Mouse (Mus musculus) midbrain, embryonic 15.5 days (tissue): ENCODE measurements around the gene St8sia2. TPM values are rescaled to one million over a fixed set of nuclear protein-coding genes. Genes with fewer than 3 reads are reported as not detected.
"Not testable (repeated sequence)": the region's sequence is repeated elsewhere in the genome, so short reads cannot be mapped to it uniquely, and the experiment has no call there.

Experiments used
- ATAC-seq: fragments of 200-750 bp; cut with Nextera tagmentation; replicated peaks from 2 replicates; pipeline ENCODE4 v1.8.0; 2017; ENCODE audit warnings: moderate TSS enrichment
- H3K27ac ChIP-seq: fragments of 300-500 bp; sonication (generic); 2 replicates; pipeline ENCODE4 v1.5.1; 2015; ENCODE audit warnings: mild to moderate bottlenecking, inconsistent platforms
- H3K27me3 ChIP-seq: fragments of 300-500 bp; sonication (generic); replicated peaks from 2 replicates; pipeline ENCODE4 v1.6.1; 2015; ENCODE audit warnings: inconsistent platforms
- H3K36me3 ChIP-seq: fragments of 300-500 bp; sonication (generic); replicated peaks from 2 replicates; pipeline ENCODE4 v1.6.1; 2015; ENCODE audit warnings: inconsistent platforms
- H3K4me1 ChIP-seq: fragments of 300-500 bp; sonication (generic); 2 replicates; pipeline ENCODE4 v1.6.1; 2015; ENCODE audit warnings: inconsistent platforms
- H3K4me2 ChIP-seq: fragments of 300-500 bp; sonication (generic); 2 replicates; pipeline ENCODE4 v1.6.1; 2015; ENCODE audit warnings: inconsistent platforms, mild to moderate bottlenecking, moderate library complexity
- H3K4me3 ChIP-seq: fragments of 300-500 bp; sonication (generic); 2 replicates; pipeline ENCODE4 v1.5.1; 2015; ENCODE audit warnings: mild to moderate bottlenecking, inconsistent platforms
- H3K9ac ChIP-seq: fragments of 300-500 bp; sonication (generic); 2 replicates; pipeline ENCODE4 v1.6.1; 2015; ENCODE audit warnings: mild to moderate bottlenecking, inconsistent platforms
- H3K9me3 ChIP-seq: fragments of 300-500 bp; sonication (generic); 2 replicates; pipeline ENCODE4 v1.6.1; 2016; ENCODE audit warnings: inconsistent platforms
- WGBS: fragments of 180-500 bp; shearing (Covaris S2); methylation state at CpG from one replicate; pipeline ENCODE4 v1.1.7; 2015; ENCODE audit warnings: mixed read lengths; 5-methylcytosine and 5-hydroxymethylcytosine counted together
- polyA plus RNA-seq: library from polyadenylated mRNA; unstranded; fragments of >200 nt; fragmentation: Nextera tagmentation; extraction: Ambion mirVana; gene quantifications from 2 replicates; pipeline ENCODE4 v1.2.1, GENCODE M21; 2015

Gene St8sia2
- polyA plus RNA-seq, 1 experiment from 2014 or later, result 116 TPM

DNA sequence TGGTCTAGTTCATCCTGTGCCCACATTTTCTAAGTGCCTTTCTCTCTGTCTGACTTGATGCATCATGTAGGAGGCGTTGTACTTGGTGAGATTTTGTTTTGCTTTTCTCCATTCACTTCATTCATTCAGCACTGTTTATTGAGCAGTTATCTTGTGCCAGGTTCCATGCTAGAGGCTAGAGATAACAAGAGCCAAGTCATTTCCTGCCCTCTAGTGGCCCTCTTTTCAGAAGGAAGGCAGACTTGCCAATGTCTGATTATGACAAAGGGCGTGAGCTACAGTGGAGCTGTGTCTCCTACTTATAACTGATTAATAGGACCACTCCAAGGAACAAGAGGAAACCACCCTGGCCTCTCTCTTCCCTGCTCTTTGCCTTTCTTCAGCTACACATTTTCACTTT, 3.1 kb upstream of the St8sia2 start:
- no peak overlapping the region for H3K27ac ChIP-seq
- H3K9me3 ChIP-seq, result no peaks in the 10 kb centered on the region
- no peaks in the 10 kb centered on the region for H3K27me3 ChIP-seq
- no peak for ATAC-seq
- WGBS, result 73% methylated on average over 2 of the region's 2 CpGs
- H3K9ac ChIP-seq, result no peak overlapping the region
- no peak overlapping the region for H3K4me3 ChIP-seq
- no peaks in the 10 kb centered on the region for H3K36me3 ChIP-seq
- H3K4me1 ChIP-seq, result peaks cover 12% of the 10 kb centered on the region
- H3K4me2 ChIP-seq, result no peak overlapping the region

DNA sequence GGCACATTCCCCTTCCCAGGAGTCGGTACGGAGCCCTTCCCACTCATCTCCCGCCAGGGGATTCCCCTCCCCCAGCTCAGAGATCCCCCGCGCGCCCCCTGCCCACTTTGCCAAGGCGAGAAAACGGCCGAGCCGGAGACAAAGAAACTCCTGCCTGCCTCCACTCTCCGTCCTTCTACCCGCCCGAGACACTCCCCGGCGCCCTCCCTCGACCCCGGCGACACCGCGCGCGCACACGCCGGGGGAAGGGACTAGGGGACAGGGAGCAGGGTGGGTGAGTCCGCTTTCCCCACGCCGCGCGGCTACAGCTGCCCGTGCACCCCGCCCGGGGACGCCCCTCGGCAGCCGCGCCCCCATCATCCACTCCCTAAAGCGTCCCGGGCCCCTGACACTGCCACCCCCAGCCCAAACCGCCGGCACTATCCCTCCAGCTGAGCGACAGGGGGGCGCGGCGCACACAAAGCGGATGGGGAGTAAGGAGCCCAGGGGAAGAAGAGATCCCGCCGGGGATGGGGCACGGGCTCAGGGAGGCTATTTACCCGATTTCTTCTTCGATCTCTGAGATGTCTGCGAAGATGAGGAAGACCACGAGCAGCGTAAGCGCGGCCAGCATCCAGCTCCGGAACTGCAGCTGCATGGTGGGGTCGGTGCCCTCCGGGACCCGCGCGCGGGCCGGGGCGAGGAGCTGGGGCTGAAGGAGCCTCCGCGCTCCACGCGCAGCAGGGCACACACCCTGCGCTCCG, 461 bp downstream of the St8sia2 start:
- Histone ChIP-seq H3K4me2 (peak overlapping the region; percentile 74), H3K27ac (peak overlapping the region; percentile 99), H3K4me3 (peak overlapping the region; percentile 99), H3K4me1 (peaks cover 47% of the 10 kb centered on the region), H3K9me3 (no peaks in the 10 kb centered on the region), H3K36me3 (no peaks in the 10 kb centered on the region), H3K9ac (peak overlapping the region; percentile 100), H3K27me3 (no peaks in the 10 kb centered on the region)
- 2% methylated on average over 68 of the region's 70 CpGs for WGBS
- ATAC-seq, result peak; percentile 64

DNA sequence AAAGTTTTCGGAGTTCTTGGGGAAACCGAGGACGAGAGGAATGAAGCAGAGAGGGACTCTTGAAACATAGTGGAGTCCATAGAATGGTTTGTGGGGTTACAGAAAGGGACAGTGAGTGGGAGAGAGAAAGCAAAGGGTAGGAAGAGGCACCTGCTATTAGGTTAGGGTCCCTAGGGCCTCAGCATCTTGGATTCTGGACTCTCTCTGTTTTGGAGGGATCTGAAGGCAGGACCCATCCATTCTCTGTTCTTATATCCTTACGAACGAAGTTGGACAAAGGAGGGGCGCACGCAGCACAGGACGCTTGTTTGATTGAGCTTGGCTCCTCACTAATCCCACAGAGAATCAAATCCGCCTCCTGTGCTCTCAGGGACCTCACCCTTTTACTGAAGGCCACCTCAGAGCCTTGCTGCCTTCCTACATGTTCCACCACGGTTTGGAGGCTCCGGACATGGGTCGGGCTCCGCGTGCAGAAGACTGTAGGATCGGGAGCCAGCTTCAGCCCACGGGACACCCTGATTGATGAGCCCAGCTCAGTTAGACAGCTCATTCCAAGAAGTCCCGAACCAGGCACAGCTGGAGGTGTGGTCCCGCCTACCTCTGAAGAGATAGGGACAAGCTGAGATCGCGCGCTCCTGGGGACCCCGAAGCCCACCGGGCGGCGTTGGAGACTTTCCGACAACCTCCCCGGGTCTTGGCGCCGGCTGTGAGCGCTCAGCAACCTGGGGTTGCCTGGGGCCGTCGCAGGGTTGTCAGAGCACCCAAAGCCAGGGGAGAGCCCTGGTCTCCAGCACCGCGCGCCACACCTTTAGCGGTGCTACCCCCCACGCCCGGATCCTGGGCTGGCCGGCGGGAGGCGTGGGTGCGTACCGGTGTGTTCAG, 1.3 kb downstream of the St8sia2 start:
- WGBS, result 2% methylated on average over 42 of the region's 43 CpGs
- Histone ChIP-seq H3K4me1 (peaks cover 55% of the 10 kb centered on the region), H3K27me3 (no peaks in the 10 kb centered on the region)

DNA sequence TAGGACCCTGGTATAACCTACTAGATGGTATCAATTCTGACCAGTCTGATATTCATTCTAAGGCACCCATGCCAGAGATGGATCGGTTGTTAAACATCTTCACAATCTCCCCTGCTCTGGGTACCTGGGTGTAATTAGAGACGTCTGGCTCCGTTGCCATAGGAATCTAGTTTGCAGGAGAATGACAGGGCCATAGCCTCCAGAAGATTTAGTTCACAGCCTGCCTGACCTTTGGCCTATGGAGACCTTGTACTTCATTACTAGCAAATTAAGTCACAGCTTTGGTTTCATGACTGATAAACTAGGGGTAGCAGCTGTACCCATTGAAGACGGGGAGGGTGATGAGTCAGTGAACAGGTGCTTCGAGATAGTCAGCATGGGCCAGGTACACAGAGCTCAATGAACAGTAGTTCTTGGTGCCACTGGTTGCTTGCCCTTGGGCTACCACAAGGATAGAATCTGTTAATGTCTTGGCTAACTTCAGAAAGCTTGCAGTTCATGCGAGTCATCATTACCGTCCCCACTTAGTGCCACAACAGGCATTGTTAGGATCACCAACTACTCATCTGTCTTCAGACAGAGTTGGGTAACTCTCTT, 4.4 kb downstream of the St8sia2 start:
- no peak for ATAC-seq
- Histone ChIP-seq H3K9ac (no peak overlapping the region), H3K27me3 (no peaks in the 10 kb centered on the region), H3K36me3 (no peaks in the 10 kb centered on the region), H3K4me2 (peak overlapping the region; percentile 74), H3K4me1 (peaks cover 72% of the 10 kb centered on the region), H3K9me3 (no peaks in the 10 kb centered on the region), H3K27ac (no peak overlapping the region), H3K4me3 (no peak overlapping the region)
- 48% methylated on average over 7 of the region's 7 CpGs for WGBS

More for the DNA sequence above, 1.3 kb downstream of the St8sia2 start:
- Histone ChIP-seq H3K9ac (peak overlapping the region; percentile 100), H3K4me3 (peak overlapping the region; percentile 99), H3K36me3 (no peaks in the 10 kb centered on the region), H3K4me2 (peak overlapping the region; percentile 74), H3K27ac (peak overlapping the region; percentile 99), H3K9me3 (no peaks in the 10 kb centered on the region)
- ATAC-seq, result peak; percentile 46

DNA sequence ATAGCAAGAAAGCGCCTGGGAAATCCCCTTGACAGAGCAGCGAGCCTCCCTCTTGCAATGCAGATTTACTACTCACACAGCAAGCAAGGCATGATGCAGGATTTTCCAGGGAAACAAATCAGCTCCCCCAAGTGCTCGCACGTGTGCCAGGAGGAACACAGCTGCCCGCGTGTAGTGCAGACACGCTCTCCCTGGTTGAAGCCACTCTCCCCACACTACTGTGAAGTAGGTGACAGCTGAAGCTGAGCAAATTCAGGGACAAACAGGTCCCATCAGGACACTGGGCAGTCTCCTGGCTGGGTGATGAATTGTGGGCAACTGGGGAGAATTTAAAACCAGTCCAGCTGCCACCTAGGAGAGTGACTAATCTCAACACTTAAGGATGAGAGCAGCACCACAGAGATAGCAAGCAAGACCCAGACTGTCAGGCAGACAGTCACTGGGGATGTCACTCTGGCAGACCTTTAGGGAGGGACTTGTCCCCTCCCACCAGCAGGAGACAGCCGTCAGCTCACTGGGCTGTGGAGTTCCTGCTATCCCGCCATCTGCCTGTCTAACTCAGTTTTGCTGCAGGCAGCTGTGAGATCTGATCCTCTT, 6.6 kb downstream of the St8sia2 start:
- peak overlapping the region; percentile 34 for H3K4me2 ChIP-seq
- peak overlapping the region; percentile 19; the same call in 1 of the 2 replicates for H3K9ac ChIP-seq
- peaks cover 77% of the 10 kb centered on the region for H3K4me1 ChIP-seq
- no peak overlapping the region for H3K4me3 ChIP-seq
- H3K36me3 ChIP-seq, result no peaks in the 10 kb centered on the region
- peak overlapping the region; percentile 75 for H3K27ac ChIP-seq
- WGBS, result 3% methylated on average over 9 of the region's 9 CpGs
- no peaks in the 10 kb centered on the region for H3K9me3 ChIP-seq
- no peaks in the 10 kb centered on the region for H3K27me3 ChIP-seq
- ATAC-seq, result peak; percentile 74

DNA sequence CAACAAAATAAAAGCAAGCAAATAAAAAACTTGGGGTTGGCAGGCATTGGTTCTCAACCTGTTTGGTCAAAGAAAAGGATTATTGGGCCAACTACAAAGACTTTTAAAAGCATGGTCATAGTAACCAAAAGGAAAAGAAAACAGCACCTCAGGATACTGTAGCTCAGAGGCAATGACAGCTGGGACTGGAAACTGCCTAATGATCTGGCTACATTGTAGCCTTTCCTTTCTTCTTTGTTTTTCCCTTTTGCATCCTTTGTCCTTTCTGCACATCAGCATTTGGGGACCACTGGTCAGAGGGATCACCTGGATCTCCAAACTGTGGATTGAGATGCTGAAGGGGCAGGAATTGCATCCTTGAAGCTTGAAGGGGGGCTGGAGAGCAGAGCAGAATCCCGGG, 7.1 kb downstream of the St8sia2 start:
- no peak overlapping the region for H3K4me3 ChIP-seq
- H3K9me3 ChIP-seq, result no peaks in the 10 kb centered on the region
- peak overlapping the region; percentile 19; the same call in 1 of the 2 replicates for H3K9ac ChIP-seq
- 3% methylated on average over 1 of the region's 1 CpGs for WGBS
- H3K36me3 ChIP-seq, result no peaks in the 10 kb centered on the region
- no peaks in the 10 kb centered on the region for H3K27me3 ChIP-seq
- ATAC-seq, result no peak
- H3K27ac ChIP-seq, result peak overlapping the region; percentile 75
- H3K4me1 ChIP-seq, result peaks cover 74% of the 10 kb centered on the region
- H3K4me2 ChIP-seq, result peak overlapping the region; percentile 34

DNA sequence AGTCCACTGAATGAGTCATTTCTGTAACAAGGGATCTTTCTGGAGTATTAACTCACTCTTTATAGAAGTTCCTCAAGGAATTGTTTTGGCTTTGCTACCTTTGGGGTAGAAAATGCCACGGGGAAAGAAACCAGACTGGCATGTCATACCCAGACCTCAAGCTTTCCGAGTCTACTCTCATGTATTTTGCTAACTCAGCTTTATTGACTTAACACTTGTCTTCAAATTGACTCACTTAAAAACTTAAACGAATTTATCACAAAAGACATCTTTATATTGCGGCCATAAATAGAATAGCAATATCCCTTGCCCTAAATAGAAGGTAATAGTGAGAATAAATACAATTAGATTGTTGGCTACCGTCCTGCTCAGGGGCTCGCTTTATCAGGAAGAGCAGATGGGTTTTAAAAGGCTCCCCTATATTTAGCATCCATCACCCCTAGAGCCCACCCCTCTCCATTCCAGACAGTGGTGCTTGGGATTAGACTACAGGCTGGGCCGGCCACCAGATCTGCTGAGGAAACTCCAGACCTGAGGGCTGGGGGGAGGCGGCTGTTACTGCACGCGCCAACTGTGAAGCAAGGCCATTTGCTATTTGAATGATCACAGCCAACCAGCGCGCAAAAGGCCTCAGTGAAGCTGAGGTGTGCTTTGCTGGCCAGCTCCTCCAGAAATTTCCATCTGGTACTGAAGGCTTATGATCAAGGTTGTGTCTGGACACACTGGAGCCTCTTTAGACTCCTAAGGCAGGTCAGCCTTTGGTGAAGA, 12.6 kb downstream of the St8sia2 start:
- no peak overlapping the region for H3K4me3 ChIP-seq
- peaks cover 27% of the 10 kb centered on the region for H3K4me1 ChIP-seq
- H3K27ac ChIP-seq, result no peak overlapping the region
- H3K36me3 ChIP-seq, result 0 out of 2 replicates have a peak, but pooled peaks cover 2% of the 10 kb centered on the region
- no peak overlapping the region for H3K4me2 ChIP-seq
- no peak for ATAC-seq
- H3K9ac ChIP-seq, result no peak overlapping the region
- WGBS, result 89% methylated on average over 12 of the region's 12 CpGs
- no peaks in the 10 kb centered on the region for H3K27me3 ChIP-seq
- no peaks in the 10 kb centered on the region for H3K9me3 ChIP-seq

DNA sequence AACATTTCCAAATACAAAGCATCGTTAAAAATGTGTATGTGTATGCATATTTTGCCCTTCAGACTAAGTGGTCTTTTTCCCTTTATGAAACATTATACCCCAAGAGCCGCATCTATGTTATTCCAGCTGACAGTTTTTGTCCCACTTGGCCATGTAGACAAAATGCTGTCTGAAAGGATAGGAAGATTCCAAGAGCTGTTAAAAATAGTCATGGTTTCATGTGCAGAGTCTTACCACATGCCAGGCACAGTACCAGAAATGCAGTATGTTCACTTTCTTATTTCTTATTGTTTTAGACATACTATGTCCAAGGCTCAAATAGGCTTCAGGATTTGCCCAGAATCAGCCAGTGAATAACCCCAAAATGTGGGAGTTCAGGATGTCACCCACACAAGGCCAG, 24.1 kb downstream of the St8sia2 start:
- 89% methylated on average over 2 of the region's 2 CpGs for WGBS
- Histone ChIP-seq H3K4me1 (peaks cover 5% of the 10 kb centered on the region; the same call in 1 of the 2 replicates), H3K4me3 (no peak overlapping the region), H3K27me3 (no peaks in the 10 kb centered on the region), H3K27ac (no peak overlapping the region), H3K9ac (no peak overlapping the region), H3K9me3 (no peaks in the 10 kb centered on the region), H3K4me2 (no peak overlapping the region), H3K36me3 (no peaks in the 10 kb centered on the region)
- no peak for ATAC-seq

DNA sequence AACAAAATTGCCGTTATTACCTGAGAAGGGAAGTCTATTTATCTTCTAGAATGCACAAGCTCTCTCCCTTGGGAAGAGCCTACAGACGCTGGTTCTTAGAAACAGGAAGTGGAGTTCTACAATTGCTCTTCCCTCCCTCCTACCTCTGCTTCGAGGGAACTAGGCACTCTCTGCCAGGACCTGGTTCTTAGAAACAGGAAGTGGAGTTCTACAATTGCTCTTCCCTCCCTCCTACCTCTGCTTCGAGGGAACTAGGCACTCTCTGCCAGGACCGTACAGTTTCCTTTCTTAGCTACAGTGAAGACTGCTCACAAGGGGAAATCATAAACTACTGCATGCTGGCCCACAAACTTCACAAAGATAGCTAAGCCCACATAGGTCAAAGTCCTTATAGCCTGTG, 41.3 kb downstream of the St8sia2 start:
- not testable (repeated sequence) for H3K27ac ChIP-seq, H3K9ac ChIP-seq, H3K4me2 ChIP-seq, H3K27me3 ChIP-seq, H3K9me3 ChIP-seq, H3K4me3 ChIP-seq, H3K4me1 ChIP-seq, ATAC-seq
- peaks cover 10% of the 10 kb centered on the region for H3K36me3 ChIP-seq
- 80% methylated on average over 5 of the region's 5 CpGs for WGBS

DNA sequence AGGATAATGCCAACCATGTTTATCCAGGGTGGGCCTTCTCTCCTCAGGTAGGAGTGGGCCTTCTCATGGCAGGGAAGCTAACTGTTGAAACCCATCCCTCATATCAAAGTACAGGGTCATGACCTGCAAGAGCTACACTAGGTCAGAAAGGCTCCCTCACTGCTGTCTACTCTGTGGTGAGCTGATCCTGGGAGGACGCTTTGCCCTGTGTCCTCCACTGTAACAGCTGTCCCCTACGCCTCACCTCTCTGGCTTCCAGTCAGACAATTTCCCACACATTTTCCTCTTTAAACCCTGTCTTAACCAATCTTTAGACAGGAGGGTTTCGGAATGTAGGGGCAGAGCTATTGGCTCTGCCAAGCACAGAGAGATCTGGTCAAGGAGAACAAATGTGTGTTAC, 48.3 kb downstream of the St8sia2 start:
- H3K27me3 ChIP-seq, result no peaks in the 10 kb centered on the region
- no peak for ATAC-seq
- H3K9ac ChIP-seq, result no peak overlapping the region
- no peaks in the 10 kb centered on the region for H3K9me3 ChIP-seq
- peaks cover 46% of the 10 kb centered on the region for H3K36me3 ChIP-seq
- no peak overlapping the region for H3K4me3 ChIP-seq
- no peak overlapping the region for H3K4me2 ChIP-seq
- H3K4me1 ChIP-seq, result no peaks in the 10 kb centered on the region
- 95% methylated on average over 3 of the region's 3 CpGs for WGBS
- no peak overlapping the region for H3K27ac ChIP-seq

DNA sequence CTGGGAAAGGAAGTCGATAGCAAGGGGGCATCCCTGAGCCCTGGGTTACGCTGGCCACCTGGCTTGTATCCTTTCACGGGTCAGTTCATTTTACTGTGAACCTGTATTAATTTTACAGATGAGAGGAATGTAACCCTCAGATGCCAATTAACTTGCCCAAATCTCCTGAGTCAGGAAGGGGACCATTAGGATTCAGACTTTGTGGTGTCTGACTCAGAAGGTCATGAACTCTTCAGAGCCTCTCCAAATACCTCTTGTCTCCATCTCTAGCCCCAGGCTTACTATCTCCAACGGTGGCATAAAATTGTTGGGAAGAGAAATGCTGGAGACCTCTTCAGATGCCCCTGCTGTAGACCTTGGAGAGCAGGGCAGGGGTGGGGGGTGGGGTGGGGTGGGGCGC, 51.1 kb downstream of the St8sia2 start:
- Histone ChIP-seq H3K27me3 (no peaks in the 10 kb centered on the region), H3K27ac (no peak overlapping the region), H3K4me3 (no peak overlapping the region), H3K4me1 (no peaks in the 10 kb centered on the region), H3K9ac (no peak overlapping the region), H3K4me2 (no peak overlapping the region), H3K9me3 (no peaks in the 10 kb centered on the region), H3K36me3 (peaks cover 66% of the 10 kb centered on the region)
- 88% methylated on average over 5 of the region's 5 CpGs for WGBS
- ATAC-seq, result 0 out of 2 replicates have a peak, but pooled peaks have one; percentile 8
